Mouse (Mus musculus) adrenal gland, postnatal 4 days (tissue): Measurements from ENCODE around the gene Pigl. TPM values are rescaled to one million over a fixed set of nuclear protein-coding genes. Genes with fewer than 3 reads are reported as not detected.
"Not testable (repeated sequence)": the region's sequence is repeated elsewhere in the genome, so short reads cannot be mapped to it uniquely, and the experiment has no call there.

ENCODE experiments used
- DNase-seq, 2 experiments: peaks; one replicate each; pipeline ENCODE4 v3.0.0; 2021 to 2022; ENCODE audit warnings: low spot score in 2 of 2, mixed read lengths in 2 of 2
- long read RNA-seq, 2 experiments: library from polyadenylated mRNA; stranded (forward); transcript quantifications; one replicate each; pipeline ENCODE4 v2.0.0; 2021
- total RNA-seq, 2 experiments: library from RNA; stranded (reverse); gene quantifications; 2 replicates each; pipeline ENCODE4 v1.2.3; 2021

Gene Pigl
- total RNA-seq, result 10 to 100 TPM in 1 of 2 experiments, 1 to 10 TPM in 1; 8.5 to 10.2 TPM
- long read RNA-seq, experiment 1, partial matches to known transcripts, result 0 of 8 reads
- long read RNA-seq, experiment 1, other reads (novel, unspliced or antisense), result 8 of 8 reads
- long read RNA-seq, experiment 2, partial matches to known transcripts, result 0 of 24 reads
- long read RNA-seq, experiment 2, other reads (novel, unspliced or antisense), result 20 of 24 reads

DNA sequence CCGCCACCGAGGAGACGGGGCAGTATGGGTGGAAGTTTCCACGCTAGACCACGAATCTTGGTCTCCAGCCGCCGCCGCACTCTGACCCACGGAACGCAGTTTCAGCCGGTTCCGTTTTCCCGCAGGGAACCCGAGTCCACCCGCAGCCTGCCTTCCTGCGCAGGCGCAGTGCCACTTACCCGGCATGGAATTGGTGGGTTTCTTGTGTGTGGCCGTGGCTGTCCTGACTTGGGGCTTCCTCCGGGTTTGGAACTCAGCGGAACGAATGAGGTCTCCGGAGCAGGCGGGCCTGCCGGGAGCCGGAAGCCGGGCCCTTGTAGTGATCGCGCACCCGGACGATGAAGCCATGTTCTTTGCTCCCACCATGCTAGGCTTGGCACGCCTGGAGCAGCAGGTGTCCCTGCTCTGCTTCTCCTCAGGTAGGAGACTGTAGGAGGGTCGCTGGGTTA lies at the start of gene Pigl, which contains the start of gene Ncor1:
TSS of gene Pigl (plus strand) at position 185 of the 449 bp plus-strand sequence.
TSS of gene Ncor1 (minus strand) at position 266 of the 449 bp plus-strand sequence.
- DNase-seq, result peak; percentile 52 to 69

DNA sequence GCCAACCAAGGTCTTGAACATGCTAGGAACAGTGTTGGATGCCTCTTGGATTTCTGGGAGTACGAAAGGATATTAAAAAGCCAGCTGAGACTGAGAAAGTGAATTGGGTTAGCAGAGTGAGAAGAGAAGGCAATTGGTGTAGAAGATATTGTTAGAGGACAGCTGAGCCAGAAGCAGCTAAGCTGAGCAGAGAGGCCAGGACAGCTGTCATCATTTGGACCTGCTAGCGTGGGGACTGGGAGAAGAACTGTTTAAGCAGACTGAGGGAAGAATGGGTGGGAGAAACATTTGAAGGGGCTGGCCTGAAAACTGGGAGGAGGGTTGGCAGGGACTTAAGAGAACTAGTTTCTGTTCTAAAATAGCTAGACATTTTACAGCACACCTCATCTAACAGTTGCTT lies 49.4 kb upstream of the Pigl start:
- DNase-seq, result no peak

DNA sequence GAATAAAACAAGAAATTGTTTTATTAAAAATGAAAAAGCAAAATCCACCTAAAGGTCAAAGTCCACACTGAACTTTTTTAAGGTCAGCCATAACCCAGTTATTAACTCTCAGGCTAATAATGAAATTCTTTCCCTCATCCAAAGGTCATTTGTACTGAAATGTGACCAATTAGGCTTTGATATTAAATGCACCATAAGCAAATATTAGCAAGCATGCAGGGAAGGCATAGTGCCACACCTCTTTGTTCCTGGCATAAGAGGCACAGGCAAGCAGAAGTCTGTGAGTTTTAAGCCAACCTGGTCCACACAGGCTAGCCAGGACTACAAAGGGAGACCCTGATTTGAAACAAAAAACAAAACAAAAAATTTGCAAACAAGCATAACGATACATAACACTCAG lies 48.6 kb upstream of the Pigl start:
- no peak for DNase-seq

DNA sequence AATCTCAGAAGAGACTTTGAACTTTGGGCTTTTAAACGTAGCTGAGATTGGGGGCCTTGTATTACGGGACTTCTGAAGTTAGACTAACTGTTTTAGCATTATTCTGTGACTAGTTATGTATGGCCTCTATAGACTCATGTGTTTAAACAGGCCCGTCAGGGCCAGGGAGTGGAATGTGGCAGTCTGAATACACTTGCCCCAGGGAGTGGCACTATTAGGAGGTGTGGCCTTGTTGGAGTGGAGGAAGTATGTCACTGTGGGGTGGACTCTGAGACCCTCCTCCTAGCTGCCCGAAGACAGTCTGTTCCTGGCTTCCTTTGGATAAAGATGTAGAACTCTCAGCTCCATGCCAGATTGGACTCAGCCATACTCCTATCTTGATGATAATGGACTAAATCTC lies 43.2 kb upstream of the Pigl start:
- no peak for DNase-seq

DNA sequence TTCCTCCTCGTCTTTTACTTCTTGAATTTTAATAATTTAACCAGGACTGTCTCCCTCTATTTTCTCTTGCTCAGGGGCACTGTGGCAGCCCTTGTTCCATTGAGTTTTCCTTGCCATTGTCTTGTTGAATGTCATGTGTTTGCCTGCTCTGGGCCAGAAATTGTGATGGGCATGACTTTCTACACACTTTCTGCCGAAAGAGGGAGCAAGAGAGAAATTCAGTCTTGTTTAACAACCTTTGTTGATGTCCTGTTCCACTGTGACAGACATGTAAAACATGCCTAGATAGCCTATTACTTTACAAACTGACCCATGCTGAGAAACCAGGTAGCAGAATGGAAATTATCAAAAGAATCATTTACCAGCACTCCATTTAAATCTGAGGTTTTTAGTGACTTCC lies 33.7 kb upstream of the Pigl start:
- DNase-seq, result no peak

DNA sequence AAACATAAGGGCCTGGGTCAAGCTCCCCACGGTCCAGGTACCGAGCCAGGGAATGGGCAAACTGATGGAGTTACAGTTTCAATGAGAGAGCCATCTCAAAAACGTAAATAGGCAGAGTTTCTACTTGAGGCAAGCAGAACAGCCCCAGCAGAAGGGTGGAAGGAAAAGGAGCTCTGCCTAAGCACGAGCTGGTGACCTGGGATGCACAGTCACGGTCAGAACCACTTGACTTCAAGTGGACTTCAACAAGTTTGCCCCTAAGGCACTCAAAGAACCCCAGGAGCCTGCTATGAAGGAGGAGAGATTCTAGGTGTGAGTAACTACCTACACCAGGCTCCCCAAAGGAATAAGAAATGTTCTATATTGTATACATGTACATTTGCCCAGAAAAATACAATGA lies 32.0 kb upstream of the Pigl start:
- no peak for DNase-seq

DNA sequence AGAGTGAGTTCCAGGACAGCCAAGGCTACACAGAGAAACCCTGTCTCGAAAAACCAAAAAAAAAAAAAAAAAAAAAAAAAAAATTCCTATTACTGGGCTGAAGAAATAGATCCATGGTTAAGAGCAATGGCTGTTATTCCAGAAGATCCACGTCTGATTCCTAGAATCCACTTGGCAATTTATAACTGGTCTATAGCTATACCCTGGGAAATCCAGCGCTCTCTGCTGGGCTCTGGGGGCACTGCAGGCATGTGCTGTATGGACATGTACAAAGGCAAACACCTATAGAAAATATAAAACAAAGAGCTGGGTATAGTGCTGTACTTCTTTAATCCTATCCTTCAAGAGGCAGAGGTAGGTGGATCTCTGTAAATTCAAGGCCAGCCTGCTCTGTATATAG lies 31.2 kb upstream of the Pigl start:
- no peak for DNase-seq

DNA sequence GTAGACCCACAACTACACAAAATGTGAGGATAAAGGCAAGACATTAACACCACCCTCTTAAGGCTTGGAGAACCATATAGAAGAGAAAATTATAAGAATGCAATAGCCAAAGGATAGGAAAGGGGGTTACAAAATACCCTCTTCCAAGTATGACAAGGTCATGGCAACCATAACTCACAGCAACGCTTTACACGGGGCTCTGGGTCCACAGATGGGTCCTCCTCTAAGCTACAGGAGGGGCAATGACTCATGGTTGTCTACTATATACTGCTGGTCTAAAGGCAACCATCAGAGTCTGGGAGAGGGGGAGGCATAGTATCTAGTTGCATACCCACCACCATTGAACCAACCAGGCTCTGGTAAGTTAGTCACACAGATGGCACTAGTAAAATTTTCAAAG lies 26.0 kb upstream of the Pigl start:
- DNase-seq, result no peak

DNA sequence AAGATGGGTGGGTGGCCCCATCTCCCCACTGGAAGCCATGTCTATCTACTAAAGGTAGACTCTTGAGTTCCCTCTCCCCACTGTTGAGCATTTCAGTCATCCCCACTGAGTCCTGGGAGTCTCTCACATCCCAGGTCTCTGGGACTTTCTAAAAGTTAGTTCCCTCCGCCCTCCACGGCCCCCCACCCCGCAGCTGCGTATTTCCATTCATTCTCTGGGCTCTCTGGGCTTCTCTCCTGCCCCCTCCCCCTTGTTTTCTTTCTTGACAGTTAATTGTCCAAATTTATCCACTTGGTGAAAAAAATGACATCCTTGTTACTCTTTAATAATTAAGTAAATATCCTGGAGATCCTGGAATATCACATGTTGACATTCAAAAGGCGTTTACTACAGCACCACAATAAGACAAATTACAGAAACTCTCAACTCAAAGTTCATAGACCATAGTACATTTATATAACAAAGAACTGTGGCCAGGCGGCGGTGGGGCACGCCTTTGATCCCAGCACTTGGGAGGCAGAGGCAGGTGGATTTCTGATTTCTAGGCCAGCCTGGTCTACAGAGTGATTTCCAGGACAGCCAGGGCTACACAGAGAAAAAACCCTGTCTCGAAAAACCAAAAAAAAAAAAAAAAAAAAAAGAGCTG lies 17.5 kb upstream of the Pigl start:
- no peak for DNase-seq

DNA sequence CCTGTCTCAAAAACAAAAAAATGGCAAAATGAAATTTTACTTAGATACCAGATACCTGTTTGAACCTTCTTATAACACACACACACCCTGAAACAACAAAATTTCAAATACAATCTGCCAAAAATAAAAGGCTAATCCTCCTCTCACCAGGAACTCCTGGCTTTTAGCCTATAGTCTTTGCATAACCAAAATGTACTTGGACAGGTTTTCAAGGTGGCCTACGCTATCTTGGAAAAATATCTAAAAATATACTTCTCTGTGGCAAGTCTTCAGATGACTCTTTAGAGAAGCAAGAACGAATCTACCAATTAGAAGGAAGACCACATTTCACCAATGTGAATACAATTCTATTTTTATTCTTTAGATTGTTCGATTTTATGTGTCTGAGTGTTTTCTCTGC lies 12.5 kb upstream of the Pigl start:
- DNase-seq, result no peak

DNA sequence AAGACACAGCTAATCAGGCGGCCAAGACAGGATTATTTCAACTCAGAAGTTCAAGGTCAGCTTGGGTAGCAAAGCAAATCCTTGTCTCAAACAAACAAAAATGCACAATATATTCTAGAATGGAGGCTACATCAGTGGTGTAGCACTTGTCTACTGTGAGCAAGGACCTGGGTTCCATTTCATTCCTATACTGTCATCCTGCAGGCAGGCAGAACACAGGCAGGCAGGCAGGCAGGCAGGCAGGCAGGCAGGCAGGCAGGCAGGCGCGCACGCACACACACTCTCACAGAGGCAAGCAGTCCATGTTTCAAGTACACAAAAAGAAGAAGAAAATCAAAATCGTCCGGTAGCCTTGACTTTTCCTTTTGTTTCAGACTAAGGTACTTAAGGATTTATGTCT lies 9.3 kb upstream of the Pigl start:
- DNase-seq, result no peak

DNA sequence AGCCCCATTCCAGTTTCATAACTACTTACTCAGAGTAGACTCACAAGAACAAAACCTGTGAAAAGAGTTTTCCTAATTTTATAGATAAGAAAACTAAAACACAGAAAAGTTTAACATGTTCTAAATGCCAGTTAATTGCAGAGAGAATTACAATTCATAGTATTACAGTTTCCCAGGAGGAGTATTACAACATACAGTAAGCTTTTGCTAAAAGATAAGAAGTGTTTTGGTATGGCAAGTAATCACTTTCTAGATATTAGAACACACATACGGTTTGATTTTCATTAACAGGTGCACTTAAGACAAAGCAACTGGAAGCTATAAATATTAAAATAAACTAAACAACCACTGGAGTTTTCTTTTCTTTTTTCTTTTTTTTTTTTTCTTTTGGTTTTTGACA lies 3.1 kb upstream of the Pigl start:
- no peak for DNase-seq

DNA sequence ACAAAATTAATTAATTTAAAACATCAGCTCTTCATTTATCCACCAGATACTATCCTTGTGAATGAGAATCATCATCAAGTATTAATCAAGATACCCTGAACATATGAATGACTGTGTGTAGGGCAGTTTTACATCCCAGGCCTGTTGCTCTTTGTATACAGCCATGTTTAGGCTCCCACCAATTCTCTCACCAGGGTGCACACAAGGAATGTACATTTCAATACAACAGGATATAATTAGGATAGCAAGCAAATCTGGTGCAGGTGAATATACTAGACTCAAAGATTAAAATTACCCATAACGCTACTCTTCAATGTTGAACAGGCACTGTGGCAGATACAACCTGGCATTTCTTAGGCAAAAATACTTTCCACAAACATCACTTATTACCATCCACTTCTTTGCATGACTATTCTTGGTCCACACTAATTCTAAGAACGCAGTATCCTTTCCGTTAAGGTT lies 2.2 kb upstream of the Pigl start:
- DNase-seq, result no peak

DNA sequence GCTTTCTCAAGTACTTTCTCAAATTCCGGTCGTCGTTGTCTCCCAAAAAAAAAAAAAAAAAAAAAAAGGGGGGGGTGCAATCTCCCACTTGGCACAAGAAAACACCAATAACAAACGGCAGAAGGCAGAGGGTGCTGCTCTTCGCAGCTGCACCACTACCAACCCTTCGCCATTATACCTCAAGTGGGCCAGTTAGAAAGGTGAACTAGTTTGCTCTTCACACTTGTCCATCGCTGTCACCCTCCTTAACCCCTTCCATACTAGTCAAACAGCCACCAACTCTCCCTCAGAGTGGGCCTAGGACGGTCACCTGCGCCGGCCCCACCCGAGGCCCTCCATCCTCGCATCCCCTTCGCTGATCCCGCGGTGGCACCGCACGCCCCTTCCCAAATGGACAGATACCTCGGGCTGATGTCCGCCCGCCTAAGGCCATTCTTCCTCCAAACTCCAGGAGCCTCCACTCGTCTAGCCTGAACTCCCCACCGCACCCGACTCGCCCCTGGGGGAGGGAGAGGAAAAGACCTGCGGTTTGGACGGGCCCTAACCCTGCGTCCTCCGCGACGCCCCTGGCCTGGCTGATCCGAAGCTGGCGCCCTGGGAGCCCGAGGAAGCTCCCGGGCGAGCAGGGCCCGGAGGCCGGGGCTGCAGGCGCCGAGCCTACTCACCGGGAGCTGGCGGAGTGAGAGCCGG lies 1.6 kb upstream of the Pigl start:
- peak; percentile 12 to 17 for DNase-seq

DNA sequence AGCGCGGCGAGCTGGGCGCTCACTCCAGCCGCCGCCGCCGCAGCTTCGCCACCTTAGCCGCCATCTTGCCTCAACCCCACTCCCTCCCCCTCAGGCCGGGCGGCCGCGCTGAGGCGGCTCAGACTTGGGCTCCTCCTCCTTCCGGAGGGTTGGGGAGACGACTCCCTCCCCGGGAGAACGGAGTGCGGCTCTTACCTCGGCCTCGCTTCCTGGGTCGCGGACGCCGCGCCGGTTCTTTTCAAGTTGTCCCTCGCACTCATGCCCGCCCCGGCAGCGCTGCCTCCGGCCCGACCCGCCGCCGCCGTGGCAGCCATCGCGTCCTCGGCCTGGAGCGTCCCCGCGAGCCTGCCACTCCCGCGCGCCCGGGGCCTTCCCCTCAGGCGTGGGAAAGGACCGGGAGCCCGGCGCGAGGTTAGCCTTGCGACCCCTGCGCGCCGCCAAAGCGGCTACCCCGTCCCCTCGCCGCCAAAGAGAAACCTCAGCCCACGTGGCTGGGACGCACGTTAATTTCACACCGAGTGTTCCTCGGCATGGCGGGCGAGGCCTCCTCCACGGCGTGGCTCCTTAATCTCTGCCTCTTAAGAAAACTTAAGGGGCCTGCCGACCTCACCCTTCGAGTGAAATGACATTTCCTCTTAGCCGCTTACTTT lies 894 bp upstream of the Pigl start:
- peak; percentile 73 to 87 for DNase-seq

DNA sequence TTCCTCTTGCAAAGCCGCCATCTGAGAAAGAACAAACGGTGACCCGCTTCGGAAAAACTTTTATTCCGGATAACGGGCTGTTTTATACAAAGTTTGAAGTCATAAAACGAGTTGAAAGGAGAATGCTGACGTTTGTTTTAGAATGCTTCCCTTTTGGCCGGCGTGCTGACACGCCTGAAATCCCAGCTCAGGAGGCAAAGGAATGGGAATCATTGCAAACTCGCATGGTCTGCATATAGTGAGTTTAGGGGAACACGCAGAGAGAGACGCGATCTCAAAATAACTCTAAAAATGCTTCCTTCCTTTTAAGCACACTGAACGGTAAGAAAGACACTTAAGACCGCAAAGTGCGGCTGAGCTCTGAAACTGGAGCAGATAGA lies 379 bp upstream of the Pigl start:
- DNase-seq, result no peak

DNA sequence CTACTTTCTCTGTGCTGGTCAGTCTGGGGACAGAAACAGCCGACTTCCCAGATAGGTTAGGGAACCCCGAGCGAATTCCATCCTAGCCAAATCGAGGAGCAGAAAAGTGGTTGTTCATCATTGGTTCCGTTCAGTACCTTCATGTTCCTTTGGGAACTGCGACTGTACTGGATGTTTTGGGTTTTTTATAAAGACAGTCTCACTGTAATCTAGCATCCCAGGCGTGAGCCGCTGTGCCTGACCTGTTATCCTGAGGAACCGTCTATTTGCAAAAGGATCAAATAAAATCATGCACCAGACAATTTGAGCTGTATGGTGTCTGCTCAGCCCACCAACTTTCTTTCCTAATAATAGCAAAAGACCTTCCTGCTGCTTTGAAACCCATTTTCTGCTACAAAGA lies 520 bp downstream of the Pigl start:
- no peak for DNase-seq

DNA sequence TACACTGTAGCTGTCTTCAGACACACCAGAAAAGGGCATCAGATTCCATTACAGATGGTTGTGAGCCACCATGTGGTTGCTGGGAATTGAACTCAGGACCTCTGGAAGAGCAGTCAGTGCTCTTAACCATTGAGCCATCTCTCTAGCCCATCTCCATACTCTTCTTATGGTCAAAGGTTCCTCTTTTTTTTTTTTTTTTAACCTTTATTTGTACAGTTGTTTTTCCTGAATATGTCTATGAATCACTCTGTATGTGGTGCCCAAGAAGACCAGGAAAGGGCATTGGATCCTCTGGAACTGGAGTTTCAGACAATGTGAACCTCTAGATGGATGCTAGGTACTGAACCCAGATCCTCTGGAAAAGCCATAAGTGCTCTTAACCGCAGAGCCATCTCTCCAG lies 4.3 kb downstream of the Pigl start:
- not testable (repeated sequence) for DNase-seq

DNA sequence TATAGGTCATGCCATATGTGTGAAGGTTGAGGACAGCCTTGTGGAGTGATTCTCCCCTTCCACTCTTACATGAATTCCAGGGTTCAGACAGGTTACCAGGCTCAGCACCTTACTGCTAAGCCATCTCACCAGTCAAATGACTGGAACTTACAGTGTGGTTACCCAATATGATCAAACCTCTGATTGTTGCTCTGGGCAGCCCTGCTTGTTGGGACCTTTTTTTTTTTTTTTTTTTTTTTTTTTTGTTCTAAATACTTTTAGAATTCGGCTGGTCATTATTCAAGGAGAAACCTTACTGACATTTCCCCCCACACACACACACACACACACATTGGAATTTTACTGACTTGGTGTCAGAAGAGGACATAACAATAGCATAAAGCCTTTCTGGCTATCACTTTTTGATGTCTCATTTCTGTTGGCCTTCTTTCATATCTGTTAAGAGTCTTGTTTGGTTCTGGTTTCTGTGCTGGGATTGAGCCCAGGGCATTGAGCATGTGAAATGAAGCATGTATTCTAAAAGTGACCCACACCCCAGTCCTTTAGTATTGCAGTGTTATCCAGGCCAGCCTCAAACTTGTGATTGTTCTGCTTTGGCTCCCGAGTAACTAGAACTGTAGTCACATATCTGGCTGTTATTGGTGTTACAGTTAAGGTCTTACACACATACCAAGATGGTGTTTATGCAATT lies 5.1 kb downstream of the Pigl start:
- no peak for DNase-seq

DNA sequence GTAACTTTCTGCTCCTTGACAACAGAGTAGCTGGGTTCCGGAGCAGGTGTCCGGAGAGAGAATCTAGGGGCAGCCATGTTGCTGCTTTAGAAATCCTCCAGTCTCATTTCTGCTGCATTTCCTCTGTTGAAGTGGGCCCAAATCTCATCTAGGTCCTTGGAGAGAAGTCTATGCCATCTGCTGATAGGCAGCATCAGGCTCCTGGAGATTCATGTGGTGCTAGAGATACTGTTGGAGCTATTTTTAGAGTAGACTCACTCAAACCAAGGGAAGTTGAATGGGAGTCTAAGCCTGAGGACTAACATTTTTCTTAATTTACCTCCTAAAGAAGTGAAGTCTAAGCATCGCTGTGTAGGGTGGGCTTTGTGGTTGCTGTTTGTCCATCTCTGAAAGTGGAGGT lies 6.4 kb downstream of the Pigl start:
- DNase-seq, result no peak

DNA sequence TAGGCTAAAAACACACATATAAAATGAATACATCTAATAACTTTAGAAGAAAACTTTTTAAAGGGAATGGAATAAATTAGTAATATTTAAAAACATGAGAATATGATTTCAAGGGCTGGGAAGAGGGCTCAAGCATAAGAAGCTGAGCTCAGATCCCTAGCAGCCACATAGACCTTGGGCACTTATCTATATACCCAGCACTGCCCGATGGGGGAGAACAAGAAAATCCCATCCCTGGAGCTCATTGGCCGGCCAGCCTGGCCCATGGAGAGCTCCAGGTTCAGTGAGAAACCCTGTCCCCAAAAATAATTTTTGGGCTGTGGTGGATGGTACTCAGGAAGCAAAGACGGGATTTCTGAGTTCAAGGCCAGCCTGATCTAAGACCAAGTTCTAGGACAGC lies 7.6 kb downstream of the Pigl start:
- no peak for DNase-seq
